Mouse (Mus musculus) neural tube, embryonic 12.5 days (tissue): Measurements from ENCODE around the gene Vps52. TPM values are rescaled to one million over a fixed set of nuclear protein-coding genes. Genes with fewer than 3 reads are reported as not detected.
A peak's percentile ranks its signal among the peaks of the same experiment; 100 is the strongest.

Experiments used
- ATAC-seq: fragments of 200-750 bp; cut with Nextera tagmentation; 2 replicates; pipeline ENCODE4 v1.8.0; 2017; ENCODE audit warnings: low read depth, mild to moderate bottlenecking, moderate TSS enrichment, moderate library complexity; ENCODE audit not compliant: low FRiP score
- H3K27ac ChIP-seq: fragments of 300-500 bp; sonication (generic); 2 replicates; pipeline ENCODE4 v1.5.1; 2016
- H3K27me3 ChIP-seq: fragments of 300-500 bp; sonication (generic); replicated peaks from 2 replicates; pipeline ENCODE4 v1.6.1; 2016; ENCODE audit warnings: mild to moderate bottlenecking
- H3K36me3 ChIP-seq: fragments of 300-500 bp; sonication (generic); 2 replicates; pipeline ENCODE4 v1.6.1; 2016; ENCODE audit warnings: mild to moderate bottlenecking
- H3K4me1 ChIP-seq: fragments of 300-500 bp; sonication (generic); 2 replicates; pipeline ENCODE4 v1.6.1; 2016
- H3K4me2 ChIP-seq: fragments of 300-500 bp; sonication (generic); replicated peaks from 2 replicates; pipeline ENCODE4 v1.6.1; 2016; ENCODE audit warnings: mild to moderate bottlenecking
- H3K4me3 ChIP-seq: fragments of 300-500 bp; sonication (generic); 2 replicates; pipeline ENCODE4 v1.5.1; 2016
- H3K9ac ChIP-seq: fragments of 300-500 bp; sonication (generic); 2 replicates; pipeline ENCODE4 v1.6.1; 2016; ENCODE audit warnings: mild to moderate bottlenecking
- H3K9me3 ChIP-seq: fragments of 300-500 bp; sonication (generic); 2 replicates; pipeline ENCODE4 v1.6.1; 2016; ENCODE audit warnings: mild to moderate bottlenecking
- WGBS: fragments of 180-500 bp; shearing (Covaris S2); methylation state at CpG from one replicate; pipeline ENCODE4 v1.1.7; 2016; 5-methylcytosine and 5-hydroxymethylcytosine counted together
- polyA plus RNA-seq: library from polyadenylated mRNA; unstranded; fragments of >200 nt; fragmentation: Nextera tagmentation; extraction: Ambion mirVana; gene quantifications from 2 replicates; pipeline ENCODE4 v1.2.1, GENCODE M21; 2016

Vps52 gene
- polyA plus RNA-seq, 1 experiment from 2014 or later, result 66.0 TPM

DNA sequence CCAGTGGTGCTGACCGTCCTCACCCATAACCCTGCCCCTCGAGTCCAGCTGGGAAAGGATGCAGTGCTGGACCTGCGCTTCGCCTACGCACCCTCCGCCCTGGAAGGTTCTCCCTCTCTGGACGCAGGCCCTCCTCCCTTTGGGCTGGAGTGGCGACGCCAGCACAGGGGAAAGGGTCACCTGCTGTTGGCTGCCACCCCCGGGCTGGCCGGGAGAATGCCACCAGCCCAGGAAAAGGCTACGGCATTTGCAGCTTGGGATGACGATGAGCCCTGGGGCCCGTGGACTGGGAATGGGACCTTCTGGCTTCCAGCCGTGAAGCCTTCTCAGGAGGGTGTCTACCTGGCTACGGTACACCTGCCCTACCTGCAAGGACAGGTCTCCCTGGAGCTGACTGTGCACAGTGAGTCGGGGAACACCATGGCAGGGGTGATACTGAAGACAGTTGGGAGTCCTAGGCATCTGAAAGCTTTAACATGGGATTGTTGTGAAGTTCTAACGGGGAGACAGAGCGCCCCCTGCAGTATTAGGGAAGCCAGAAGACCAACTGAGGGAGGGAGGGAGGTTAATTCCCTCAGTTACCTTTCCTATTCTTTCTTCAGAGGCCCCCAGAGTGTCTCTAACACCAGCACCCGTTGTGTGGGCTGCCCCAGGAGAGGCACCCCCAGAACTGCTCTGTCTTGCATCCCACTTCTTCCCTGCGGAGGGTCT is 30.1 kb upstream of the Vps52 start:
- Histone ChIP-seq H3K27ac (no peak overlapping the region), H3K4me2 (no peak overlapping the region), H3K36me3 (peaks cover 14% of the 10 kb centered on the region; the same call in 1 of the 2 replicates), H3K4me3 (no peak overlapping the region), H3K9ac (no peak overlapping the region), H3K27me3 (no peaks in the 10 kb centered on the region), H3K4me1 (peaks cover 10% of the 10 kb centered on the region), H3K9me3 (no peaks in the 10 kb centered on the region)
- 81% methylated on average over 21 of the region's 21 CpGs for WGBS
- ATAC-seq, result no peak

DNA sequence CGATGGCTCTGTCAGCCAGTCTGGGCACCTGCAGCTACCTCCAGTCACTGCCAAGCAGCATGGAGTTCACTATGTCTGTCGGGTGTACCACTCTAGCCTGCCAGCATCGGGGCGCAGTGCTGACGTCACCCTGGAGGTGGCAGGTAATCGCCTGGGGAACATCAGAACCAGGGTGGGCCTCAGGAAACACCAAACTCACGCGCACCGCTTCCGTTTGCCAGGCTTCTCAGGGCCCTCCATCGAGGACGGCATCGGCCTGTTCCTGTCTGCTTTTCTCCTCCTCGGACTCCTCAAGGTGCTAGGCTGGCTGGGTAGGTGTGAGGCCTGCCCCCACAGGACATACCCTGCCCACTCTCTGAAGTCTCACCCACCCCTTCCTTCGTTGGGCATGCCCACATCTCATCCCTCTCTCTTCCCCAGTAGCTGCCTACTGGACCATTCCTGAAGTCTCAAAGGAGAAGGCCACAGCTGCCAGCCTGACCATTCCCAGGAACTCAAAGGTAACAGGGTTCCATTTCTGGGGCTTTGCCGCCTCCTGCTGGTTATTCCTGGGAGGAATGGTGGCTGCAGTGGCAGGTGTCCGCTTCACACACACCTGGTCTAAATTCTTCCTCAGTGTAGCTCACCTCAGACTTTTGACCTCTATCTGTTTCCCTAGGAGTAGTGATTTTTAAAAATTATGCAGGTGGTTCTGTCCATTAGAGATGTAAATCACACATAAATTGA is 29.2 kb upstream of the Vps52 start:
- Histone ChIP-seq H3K4me3 (no peak overlapping the region), H3K4me1 (peaks cover 18% of the 10 kb centered on the region), H3K27ac (no peak overlapping the region), H3K9ac (no peak overlapping the region), H3K4me2 (no peak overlapping the region), H3K9me3 (no peaks in the 10 kb centered on the region), H3K36me3 (peaks cover 14% of the 10 kb centered on the region; the same call in 1 of the 2 replicates), H3K27me3 (no peaks in the 10 kb centered on the region; the same call in 1 of the 2 replicates)
- no peak for ATAC-seq
- WGBS, result 79% methylated on average over 17 of the region's 17 CpGs

DNA sequence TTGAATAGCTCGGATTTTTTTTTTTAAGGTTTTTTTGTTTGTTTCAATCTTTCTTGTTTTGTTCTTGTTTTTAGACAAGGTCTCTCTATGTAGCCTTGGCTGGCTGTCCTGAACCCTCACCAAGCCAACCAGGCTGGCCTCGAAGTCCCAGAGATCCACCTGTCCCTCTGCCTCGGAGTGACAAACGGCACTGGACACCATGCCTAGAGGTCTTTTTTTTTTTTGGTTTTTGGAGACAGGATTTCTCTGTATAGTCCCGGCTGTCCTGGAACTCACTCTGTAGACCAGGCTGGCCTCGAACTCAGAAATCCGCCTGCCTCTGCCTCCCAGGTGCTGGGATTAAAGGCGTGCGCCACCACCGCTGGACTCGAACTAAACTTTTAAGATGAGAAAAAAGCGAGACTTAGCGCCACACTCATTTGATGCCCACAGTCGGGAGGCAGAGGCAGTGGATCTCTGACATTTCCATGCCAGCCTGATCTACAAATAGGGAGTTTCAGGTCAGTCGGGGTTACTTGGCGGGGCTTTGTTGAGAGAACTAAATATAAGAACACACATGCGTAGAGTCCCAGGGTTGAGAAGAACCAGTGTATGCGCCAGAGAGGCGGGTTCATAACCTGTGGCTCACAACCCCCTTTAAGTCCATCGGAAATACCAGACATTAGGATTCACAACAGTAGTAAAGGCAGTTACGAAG is 27.2 kb upstream of the Vps52 start:
- no peak for ATAC-seq
- peaks cover 31% of the 10 kb centered on the region for H3K36me3 ChIP-seq
- H3K4me3 ChIP-seq, result peak overlapping the region; percentile 82
- H3K27ac ChIP-seq, result no peak overlapping the region
- H3K4me2 ChIP-seq, result peak overlapping the region; percentile 98
- peaks cover 21% of the 10 kb centered on the region for H3K4me1 ChIP-seq
- no peaks in the 10 kb centered on the region; the same call in 1 of the 2 replicates for H3K27me3 ChIP-seq
- 61% methylated on average over 21 of the region's 21 CpGs for WGBS
- H3K9ac ChIP-seq, result peak overlapping the region; percentile 77
- H3K9me3 ChIP-seq, result no peaks in the 10 kb centered on the region

DNA sequence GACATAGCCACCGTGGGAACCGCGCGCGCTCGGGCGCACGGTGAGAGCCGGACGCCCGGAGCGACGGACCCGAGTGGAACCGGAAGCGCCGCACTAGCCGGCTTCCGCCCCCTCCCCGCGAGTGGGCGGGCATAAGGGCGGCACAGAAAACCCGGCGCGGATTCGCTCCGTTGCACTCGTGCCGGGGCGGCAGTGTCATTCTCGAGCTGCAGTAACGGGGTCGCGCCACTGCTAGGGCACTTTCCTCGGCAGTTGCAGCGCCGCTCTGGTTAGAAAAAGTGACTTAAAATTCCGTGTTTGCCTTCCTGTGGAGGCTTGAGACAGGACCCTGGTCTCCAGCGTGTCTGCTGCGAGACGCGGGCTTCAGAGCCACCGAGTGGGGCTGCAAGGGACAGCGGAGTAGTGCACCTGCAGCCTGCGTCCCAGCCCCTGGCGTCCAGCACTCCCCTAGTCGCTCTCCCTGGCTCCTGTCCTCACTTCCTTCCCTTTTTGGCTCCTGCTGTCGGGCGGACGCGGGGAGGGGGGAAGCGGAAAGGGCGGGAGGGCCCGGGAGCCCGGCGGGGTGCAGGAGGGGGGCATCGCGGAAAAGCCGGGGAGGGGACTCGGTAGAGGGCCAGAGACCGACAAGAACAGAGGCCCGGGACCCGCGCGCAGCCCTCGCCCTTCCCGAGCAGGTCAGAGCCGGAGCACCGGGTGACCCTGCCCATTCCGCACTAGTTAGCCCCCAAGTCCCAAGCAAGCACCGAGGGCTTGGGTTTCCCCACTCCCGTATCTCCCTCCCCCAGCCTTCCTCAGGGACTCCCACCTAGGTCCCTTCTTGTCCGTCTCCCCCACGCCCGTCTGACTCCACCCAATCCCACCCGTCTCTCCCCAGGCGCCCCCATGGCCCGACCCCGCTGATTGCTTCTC is 26.0 kb upstream of the Vps52 start, which contains the start of gene Rgl2:
Rgl2 (plus strand) TSS at position 173 of the 909 bp plus-strand sequence.
- Histone ChIP-seq H3K9me3 (no peaks in the 10 kb centered on the region), H3K27ac (peak within 1 kb of the TSS; percentile 94), H3K27me3 (no peaks in the 10 kb centered on the region; the same call in 1 of the 2 replicates), H3K9ac (peak within 1 kb of the TSS; percentile 88), H3K36me3 (peaks cover 43% of the 10 kb centered on the region), H3K4me1 (peaks cover 21% of the 10 kb centered on the region), H3K4me2 (peak within 1 kb of the TSS; percentile 98), H3K4me3 (peak within 1 kb of the TSS; percentile 82)
- under 1% methylated on average over 75 of the region's 80 CpGs for WGBS
- peak; percentile 82 for ATAC-seq

DNA sequence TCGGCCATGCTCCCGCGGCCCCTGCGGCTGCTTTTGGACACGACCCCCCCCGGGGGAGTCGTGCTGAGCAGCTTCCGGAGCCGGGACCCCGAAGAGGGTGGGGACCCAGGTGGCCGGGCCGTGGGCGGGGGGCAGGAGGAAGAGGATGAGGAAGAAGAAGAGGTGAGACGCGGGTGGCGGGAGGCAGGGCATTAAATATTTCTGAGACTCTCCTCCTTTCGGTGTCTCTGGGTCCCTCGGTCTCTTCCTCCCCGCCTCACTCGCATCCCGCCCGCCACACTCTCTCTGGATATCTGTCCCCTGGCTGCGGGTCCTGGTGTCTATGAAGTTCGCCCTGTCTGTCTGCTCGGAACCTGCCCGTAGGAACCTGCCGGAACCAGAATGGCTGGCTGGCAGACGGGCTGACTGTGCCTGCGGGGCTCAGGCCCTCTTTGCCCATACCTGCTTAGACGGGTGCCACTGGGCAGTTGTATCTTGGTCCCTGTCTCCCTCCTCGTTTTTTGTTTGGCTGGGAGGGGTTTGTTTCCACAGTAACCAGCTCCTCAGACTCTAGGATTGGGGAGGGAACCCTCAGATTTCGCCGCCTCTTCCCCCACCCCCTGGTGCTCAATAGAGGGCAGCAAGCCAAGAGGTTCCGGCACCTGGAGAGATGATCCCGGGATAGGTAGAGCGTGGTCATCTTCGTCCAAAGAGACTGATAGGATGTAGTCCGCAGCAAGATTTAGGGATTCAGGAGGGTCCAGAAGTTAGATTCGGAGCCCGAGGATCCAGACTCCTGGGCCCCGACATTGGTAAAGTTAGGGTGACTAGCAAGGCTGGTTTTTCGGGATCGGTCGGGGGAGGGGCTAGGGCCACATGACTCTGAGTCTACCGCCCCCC is 25.1 kb upstream of the Vps52 start:
- Histone ChIP-seq H3K27ac (peak overlapping the region; percentile 94), H3K4me1 (peaks cover 21% of the 10 kb centered on the region), H3K27me3 (no peaks in the 10 kb centered on the region; the same call in 1 of the 2 replicates), H3K9me3 (no peaks in the 10 kb centered on the region), H3K36me3 (peaks cover 49% of the 10 kb centered on the region), H3K4me2 (peak overlapping the region; percentile 98), H3K9ac (peak overlapping the region; percentile 88), H3K4me3 (peak overlapping the region; percentile 82)
- ATAC-seq, result no peak; the same call in 1 of the 2 replicates
- under 1% methylated on average over 45 of the region's 45 CpGs for WGBS

DNA sequence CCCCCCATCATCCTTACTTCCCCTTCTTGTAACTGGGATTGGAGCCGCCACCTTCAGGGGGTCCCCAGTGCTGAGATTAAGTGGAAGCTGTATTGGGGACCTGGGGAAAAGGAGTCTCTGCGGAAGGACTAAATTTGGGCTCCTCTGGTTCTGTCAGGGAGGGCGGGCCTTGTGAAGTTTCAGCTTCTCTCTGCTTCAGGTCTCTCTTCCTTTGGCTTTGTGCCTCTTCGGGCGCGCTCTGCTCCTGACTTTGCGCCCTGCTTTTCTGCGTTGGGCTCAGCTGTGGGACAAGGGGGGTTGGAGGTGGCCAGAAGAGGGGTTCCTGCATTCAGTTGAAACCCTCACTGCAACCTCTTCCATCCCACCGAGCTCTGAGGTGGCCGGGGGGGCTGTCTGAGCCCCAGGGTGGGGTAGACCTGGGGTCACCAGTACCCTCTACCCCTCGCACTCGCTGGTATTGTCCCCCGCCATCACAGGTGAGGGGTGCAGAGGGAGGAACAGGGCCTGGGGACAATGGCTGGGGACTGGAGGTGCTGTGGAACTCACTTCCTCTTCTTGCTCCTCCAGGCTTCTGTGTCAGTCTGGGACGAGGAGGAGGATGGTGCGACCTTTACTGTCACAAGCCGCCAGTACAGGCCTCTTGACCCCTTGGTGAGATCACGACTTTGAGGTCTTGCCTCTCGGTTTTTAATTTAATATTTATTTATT is 24.3 kb upstream of the Vps52 start:
- peaks cover 49% of the 10 kb centered on the region for H3K36me3 ChIP-seq
- H3K4me3 ChIP-seq, result peak overlapping the region; percentile 82
- peak overlapping the region; percentile 88 for H3K9ac ChIP-seq
- peak overlapping the region; percentile 98 for H3K4me2 ChIP-seq
- ATAC-seq, result no peak
- H3K27ac ChIP-seq, result no peak overlapping the region
- no peaks in the 10 kb centered on the region for H3K9me3 ChIP-seq
- no peaks in the 10 kb centered on the region; the same call in 1 of the 2 replicates for H3K27me3 ChIP-seq
- peaks cover 21% of the 10 kb centered on the region for H3K4me1 ChIP-seq
- WGBS, result 31% methylated on average over 18 of the region's 18 CpGs

DNA sequence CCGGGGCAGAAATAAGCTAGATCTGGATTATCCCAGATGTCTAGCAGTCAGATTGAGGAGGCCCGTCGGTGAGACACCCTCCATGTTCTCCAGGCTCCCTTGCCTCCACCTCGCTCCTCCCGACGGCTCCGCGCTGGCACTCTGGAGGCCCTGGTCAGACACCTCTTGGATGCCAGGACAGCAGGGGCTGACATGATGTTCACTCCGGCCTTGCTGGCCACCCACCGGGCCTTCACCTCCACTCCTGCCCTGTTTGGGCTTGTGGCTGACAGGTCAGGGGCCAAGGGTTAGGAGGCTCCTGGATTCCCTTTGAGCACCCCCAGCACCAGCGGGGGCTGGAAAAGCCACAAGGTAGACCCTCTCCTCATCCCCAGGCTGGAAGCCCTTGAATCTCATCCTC is 23.7 kb upstream of the Vps52 start:
- Histone ChIP-seq H3K27me3 (no peaks in the 10 kb centered on the region; the same call in 1 of the 2 replicates), H3K9me3 (no peaks in the 10 kb centered on the region), H3K4me3 (no peak overlapping the region), H3K9ac (no peak overlapping the region), H3K4me1 (peaks cover 21% of the 10 kb centered on the region), H3K36me3 (peaks cover 48% of the 10 kb centered on the region), H3K4me2 (peak overlapping the region; percentile 98; the same call in 1 of the 2 replicates), H3K27ac (no peak overlapping the region)
- 92% methylated on average over 11 of the region's 11 CpGs for WGBS
- no peak for ATAC-seq

GRCm38 (mm10) chr17:33932448-33932847 is 23.2 kb upstream of the Vps52 start:
- H3K9me3 ChIP-seq, result no peaks in the 10 kb centered on the region
- ATAC-seq, result no peak
- no peaks in the 10 kb centered on the region; the same call in 1 of the 2 replicates for H3K27me3 ChIP-seq
- no peak overlapping the region for H3K4me3 ChIP-seq
- peaks cover 53% of the 10 kb centered on the region for H3K36me3 ChIP-seq
- no peak overlapping the region for H3K9ac ChIP-seq
- no peak overlapping the region for H3K27ac ChIP-seq
- H3K4me1 ChIP-seq, result peaks cover 21% of the 10 kb centered on the region
- 90% methylated on average over 14 of the region's 14 CpGs for WGBS
- H3K4me2 ChIP-seq, result no peak overlapping the region

- Histone ChIP-seq H3K4me3 (no peak overlapping the region), H3K27ac (no peak overlapping the region), H3K4me2 (no peak overlapping the region), H3K4me1 (peaks cover 21% of the 10 kb centered on the region), H3K36me3 (peaks cover 56% of the 10 kb centered on the region), H3K9me3 (no peaks in the 10 kb centered on the region), H3K9ac (no peak overlapping the region), H3K27me3 (no peaks in the 10 kb centered on the region; the same call in 1 of the 2 replicates)
- 93% methylated on average over 15 of the region's 15 CpGs for WGBS
- ATAC-seq, result no peak
Observed at GRCm38 (mm10) chr17:33932970-33933369, 22.6 kb upstream of the Vps52 start.

DNA sequence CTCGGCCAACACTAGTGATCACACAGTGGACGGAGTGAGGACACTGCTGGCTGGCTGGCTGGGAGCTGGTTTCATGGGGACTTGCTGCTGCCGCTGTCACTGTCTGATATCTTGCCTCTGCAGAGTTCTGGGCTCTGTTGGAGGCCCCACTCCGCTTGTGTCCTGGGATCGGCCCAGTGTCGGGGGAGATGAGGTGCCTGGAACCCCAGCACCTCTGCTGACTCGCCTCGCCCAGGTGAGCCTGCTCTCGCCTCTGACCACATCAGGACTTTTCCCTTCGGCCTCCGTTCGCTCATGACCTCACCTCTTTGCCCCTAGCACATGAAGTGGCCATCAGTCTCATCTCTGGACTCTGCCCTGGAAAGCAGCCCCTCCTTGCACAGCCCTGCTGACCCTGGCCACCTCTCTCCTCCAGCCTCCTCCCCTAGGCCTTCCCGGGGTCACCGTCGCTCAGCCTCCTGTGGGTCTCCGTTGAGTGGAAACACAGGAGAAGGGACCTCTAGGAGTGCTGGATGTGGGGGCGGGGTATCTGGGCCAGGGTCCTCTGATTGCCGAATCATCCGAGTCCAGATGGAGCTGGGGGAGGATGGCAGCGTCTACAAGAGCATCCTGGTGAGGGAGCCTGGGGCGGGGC is 20.1 kb upstream of the Vps52 start:
- Histone ChIP-seq H3K27ac (no peak overlapping the region), H3K36me3 (peaks cover 61% of the 10 kb centered on the region), H3K4me2 (no peak overlapping the region), H3K9me3 (no peaks in the 10 kb centered on the region), H3K4me3 (no peak overlapping the region), H3K9ac (0 out of 2 replicates have a peak overlapping the region, but pooled peaks have one; percentile 17), H3K4me1 (peaks cover 23% of the 10 kb centered on the region), H3K27me3 (no peaks in the 10 kb centered on the region; the same call in 1 of the 2 replicates)
- WGBS, result 89% methylated on average over 21 of the region's 21 CpGs
- no peak for ATAC-seq
